In the genomic region with DNA sequence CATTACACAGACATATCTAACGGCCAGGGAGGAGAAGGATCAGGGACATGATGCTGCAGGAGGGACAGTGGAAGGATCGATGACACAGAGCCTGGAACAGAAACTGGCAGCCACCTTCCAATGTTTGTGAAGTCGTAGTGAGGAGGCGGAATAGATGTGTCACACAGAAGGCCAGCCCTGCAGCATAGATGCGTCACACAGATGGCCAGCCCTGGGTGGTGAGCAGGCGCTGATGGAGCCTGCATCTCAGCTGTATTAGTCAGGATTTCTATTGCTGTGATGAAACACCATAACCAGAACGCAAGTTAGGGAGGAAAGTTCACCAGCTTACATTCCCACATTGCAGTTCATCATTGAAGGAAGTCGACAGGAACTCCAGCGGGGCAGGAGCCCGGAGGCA, we compare ENCODE assay signal across 20 mouse cellular contexts. TPM values are rescaled to one million over a fixed set of nuclear protein-coding genes. Genes with fewer than 3 reads are reported as not detected.
DNase-seq lines count a peak whose midpoint lies in the region; ATAC-seq and TF ChIP-seq lines count a peak whose summit lies in the region.
"Had no signal": no experiment of that assay in that cellular context is flagged by ENCODE, and none has a peak within 500 bp of the region (broad histone marks: within the 10 kb centered on the region; RNA-seq: fewer than 3 reads in every experiment).

No protein-coding gene starts in this region.

- no peak overlapping the region for H3K4me2 ChIP-seq in lung, postnatal 0 days (replicated peaks; ENCODE audit: low read depth, low read length)
- no peak overlapping the region for H3K4me2 ChIP-seq in intestine, embryonic 16.5 days (ENCODE audit: low read depth, low read length)
- H3K4me2 ChIP-seq: heart, embryonic 12.5 days; intestine, embryonic 15.5 days; lung, embryonic 14.5 days; neural tube, embryonic 13.5 days had no signal

- H3K4me1 ChIP-seq in lung, postnatal 0 days (ENCODE audit: insufficient read depth, low read depth, low read length), result no peaks in the 10 kb centered on the region
- H3K4me1 ChIP-seq in intestine, embryonic 16.5 days (ENCODE audit: control insufficient read depth, insufficient read depth, low read length), result peaks cover 4% of the 10 kb centered on the region
- H3K4me1 ChIP-seq: intestine, embryonic 15.5 days; neural tube, embryonic 13.5 days had no signal

- no peaks in the 10 kb centered on the region for H3K9me3 ChIP-seq in lung, postnatal 0 days (ENCODE audit: low read length)
- H3K9me3 ChIP-seq in intestine, embryonic 16.5 days (ENCODE audit: control insufficient read depth, low read length), result no peaks in the 10 kb centered on the region
- H3K9me3 ChIP-seq: heart, embryonic 12.5 days; intestine, embryonic 15.5 days; neural tube, embryonic 13.5 days had no signal

- peak; percentile 39 to 56 for DNase-seq in adrenal gland, adult (ENCODE audit: inconsistent age in 2 of 2, low spot score in 1 of 2)
- DNase-seq in adrenal gland, adult 8-10 months, result no peak
- peak; percentile 49 for DNase-seq in lung, postnatal 0 days (ENCODE audit: low spot score)
- DNase-seq in lung, postnatal 36 days, result no peak
- DNase-seq in adrenal gland, postnatal 36 days, result peak; percentile 44 to 51
- no peak for DNase-seq in cerebellum, postnatal 14 days
- DNase-seq: cerebellum, adult 9-11 months; gastrocnemius, postnatal 25 days; kidney, postnatal 14 days; lung, embryonic 14.5 days; thymus, postnatal 4 days had no signal

- H3K27ac ChIP-seq in lung, postnatal 0 days (ENCODE audit: low read length), result no peak overlapping the region
- no peak overlapping the region for H3K27ac ChIP-seq in intestine, embryonic 16.5 days (ENCODE audit: low read length)
- H3K27ac ChIP-seq: intestine, embryonic 15.5 days; neural tube, embryonic 13.5 days had no signal

- no peaks in the 10 kb centered on the region for H3K27me3 ChIP-seq in lung, postnatal 0 days (replicated peaks; ENCODE audit: insufficient read depth, low read length)
- no peaks in the 10 kb centered on the region for H3K27me3 ChIP-seq in intestine, embryonic 16.5 days (replicated peaks; ENCODE audit: control insufficient read depth, insufficient read depth, low read length)
- H3K27me3 ChIP-seq: heart, embryonic 12.5 days; intestine, embryonic 15.5 days; neural tube, embryonic 13.5 days had no signal

- TF ChIP-seq CTCF in lung, postnatal 0 days (IDR thresholded peaks at IDR 0.05), result no peak

- H3K9ac ChIP-seq in lung, postnatal 0 days (replicated peaks; ENCODE audit: low read depth), result no peak overlapping the region
- no peak overlapping the region for H3K9ac ChIP-seq in intestine, embryonic 16.5 days (ENCODE audit: low read depth, low read length)
- H3K9ac ChIP-seq: heart, embryonic 12.5 days; intestine, embryonic 15.5 days; lung, embryonic 14.5 days; neural tube, embryonic 13.5 days had no signal

- TF ChIP-seq EP300 in lung, postnatal 0 days (IDR thresholded peaks at IDR 0.05), result no peak

- ATAC-seq in lung, postnatal 0 days, result peak; percentile 79
- peak; percentile 47; the same call in 1 of the 2 replicates for ATAC-seq in monocyte, adult 5-6 weeks (replicated peaks; ENCODE audit: insufficient number of reproducible peaks, low FRiP score, low TSS enrichment, poor library complexity, severe bottlenecking)
- no peak for ATAC-seq in intestine, embryonic 16.5 days
- ATAC-seq: intestine, embryonic 15.5 days had no signal

- no peaks in the 10 kb centered on the region for H3K36me3 ChIP-seq in lung, postnatal 0 days (ENCODE audit: insufficient read depth, low read length)
- no peaks in the 10 kb centered on the region for H3K36me3 ChIP-seq in intestine, embryonic 16.5 days (ENCODE audit: control insufficient read depth, insufficient read depth, low read length)
- H3K36me3 ChIP-seq: heart, embryonic 12.5 days; intestine, embryonic 15.5 days; neural tube, embryonic 13.5 days had no signal

- H3K4me3 ChIP-seq in lung, postnatal 0 days (ENCODE audit: low read depth, low read length), result no peak overlapping the region
- no peak overlapping the region for H3K4me3 ChIP-seq in intestine, embryonic 16.5 days (ENCODE audit: low read length)
- H3K4me3 ChIP-seq: erythroblast, embryonic 14.5 days; heart, embryonic 12.5 days; intestine, embryonic 15.5 days; neural tube, embryonic 13.5 days had no signal

- 63% methylated on average over 10 of the region's 10 CpGs for WGBS in lung, postnatal 0 days
- 71% methylated on average over 10 of the region's 10 CpGs for WGBS in intestine, embryonic 16.5 days

RNA-seq across cellular contexts. Expression of gene Arhgdib, which starts 24.2 kb away (rescaled TPM):
- total RNA-seq in adrenal gland, adult 8-10 months (2022), result 10 to 100 TPM; 20.7 to 30.5 (median 28.0) TPM
- 68.4 and 70.8 TPM in 2 replicates for polyA plus RNA-seq in lung, postnatal 0 days (2015; fragmentation: Nextera tagmentation; extraction: Ambion mirVana)
- total RNA-seq in adrenal gland, postnatal 36 days (2021), result 10 to 100 TPM; 20.4 to 24.2 TPM
- 977 to 1,211 TPM (median 1,012 TPM) in 3 replicates for total RNA-seq in monocyte, adult 5-6 weeks (2017)
- 42.1 and 44.0 TPM in 2 replicates for polyA plus RNA-seq in intestine, embryonic 16.5 days (2015; fragmentation: Nextera tagmentation; extraction: Ambion mirVana)

RNA-seq across cellular contexts. Expression of gene Pde6h, which starts 42.3 kb away (rescaled TPM):
- total RNA-seq in adrenal gland, adult 8-10 months (2022), result under 1 TPM in 1 of 4 experiments, not detected in 3; 0.14 TPM
- 0.27 and 0.60 TPM in 2 replicates for polyA plus RNA-seq in lung, postnatal 0 days (2015; fragmentation: Nextera tagmentation; extraction: Ambion mirVana)
- not detected for total RNA-seq in adrenal gland, postnatal 36 days (2021)
- 0.10 TPM in 1 of 3 replicates, not detected in the others for total RNA-seq in monocyte, adult 5-6 weeks (2017)
- 0.40 TPM in 1 of 2 replicates, not detected in the other for polyA plus RNA-seq in intestine, embryonic 16.5 days (2015; fragmentation: Nextera tagmentation; extraction: Ambion mirVana)
- total RNA-seq: gastrocnemius, postnatal 25 days; hematopoietic stem cell, adult 5-6 weeks; MEL had no signal
- polyA plus RNA-seq: erythroblast, embryonic 14.5 days; intestine, embryonic 15.5 days; lung, embryonic 14.5 days; neural tube, embryonic 13.5 days had no signal

RNA-seq across cellular contexts. Expression of gene Erp27, which starts 43.9 kb away (rescaled TPM):
- total RNA-seq in adrenal gland, adult 8-10 months (2022), result under 1 TPM in 1 of 4 experiments, not detected in 3; 0.28 TPM
- 0.61 and 0.74 TPM in 2 replicates for polyA plus RNA-seq in lung, postnatal 0 days (2015; fragmentation: Nextera tagmentation; extraction: Ambion mirVana)
- total RNA-seq in adrenal gland, postnatal 36 days (2021), result under 1 TPM in 1 of 2 experiments, not detected in 1; 0.26 TPM
- 3.7 to 8.5 TPM (median 5.7 TPM) in 3 replicates for total RNA-seq in monocyte, adult 5-6 weeks (2017)
- polyA plus RNA-seq in intestine, embryonic 16.5 days (2015; fragmentation: Nextera tagmentation; extraction: Ambion mirVana), result 23.9 and 28.7 TPM in 2 replicates
- total RNA-seq: gastrocnemius, postnatal 25 days; hematopoietic stem cell, adult 5-6 weeks; left cerebral cortex, postnatal 36 days; MEL had no signal
- polyA plus RNA-seq: erythroblast, embryonic 14.5 days; neural tube, embryonic 13.5 days had no signal

Comparison
In these comparisons a context has a peak if more than half of its experiments do, and no peak if none do; other contexts are left out.
1. DNase-seq: peak in adrenal gland, adult (2 of 2), lung, postnatal 0 days (single experiment) and adrenal gland, postnatal 36 days (2 of 2); none in adrenal gland, adult 8-10 months (single experiment), lung, postnatal 36 days (single experiment) and cerebellum, postnatal 14 days (0 of 2).
2. RNA of gene Arhgdib, which starts 24.2 kb away (total RNA-seq): 977 to 1,211 TPM in monocyte, adult 5-6 weeks; 20.7 to 30.5 TPM in adrenal gland, adult 8-10 months and 20.4 to 24.2 TPM in adrenal gland, postnatal 36 days; every median in the first group is over 10 times any median in the second.